Mouse (Mus musculus): ENCODE measurements around the gene Sde2. TPM values are rescaled to one million over a fixed set of nuclear protein-coding genes. Genes with fewer than 3 reads are reported as not detected.
"Not testable (repeated sequence)": the region's sequence is repeated elsewhere in the genome, so short reads cannot be mapped to it uniquely, and the experiment has no call there.

Gene Sde2
- polyA plus RNA-seq, 1 experiment: 18.4 TPM

- DNase-seq: no peak
- no peaks in the 10 kb centered on the region for H3K36me3 ChIP-seq (ENCODE audit: control insufficient read depth, insufficient read depth, low read length)
- peaks cover 13% of the 10 kb centered on the region for H3K4me1 ChIP-seq (replicated peaks; ENCODE audit: control insufficient read depth, insufficient read depth, low read length)
- TF ChIP-seq CTCF (IDR thresholded peaks at IDR 0.05; ENCODE audit: borderline replicate concordance, control insufficient read depth, extremely low read depth, insufficient read depth, low read length, poor library complexity) (no peak), POLR2A (IDR thresholded peaks at IDR 0.05; ENCODE audit: control insufficient read depth, extremely low read depth, insufficient read depth, low read length, poor library complexity) (no peak)
- WGBS: 91% methylated on average over 14 of the region's 14 CpGs
- no peaks in the 10 kb centered on the region for H3K27me3 ChIP-seq (ENCODE audit: control insufficient read depth, insufficient read depth, low read length)
- H3K4me3 ChIP-seq (ENCODE audit: control insufficient read depth, insufficient read depth, low read length): no peak overlapping the region
- H3K27ac ChIP-seq (ENCODE audit: control insufficient read depth, insufficient read depth, low read length): no peak overlapping the region
These were observed 20.2 kb upstream of the Sde2 start for GRCm38 (mm10) chr1:180830588-180831346.

DNA sequence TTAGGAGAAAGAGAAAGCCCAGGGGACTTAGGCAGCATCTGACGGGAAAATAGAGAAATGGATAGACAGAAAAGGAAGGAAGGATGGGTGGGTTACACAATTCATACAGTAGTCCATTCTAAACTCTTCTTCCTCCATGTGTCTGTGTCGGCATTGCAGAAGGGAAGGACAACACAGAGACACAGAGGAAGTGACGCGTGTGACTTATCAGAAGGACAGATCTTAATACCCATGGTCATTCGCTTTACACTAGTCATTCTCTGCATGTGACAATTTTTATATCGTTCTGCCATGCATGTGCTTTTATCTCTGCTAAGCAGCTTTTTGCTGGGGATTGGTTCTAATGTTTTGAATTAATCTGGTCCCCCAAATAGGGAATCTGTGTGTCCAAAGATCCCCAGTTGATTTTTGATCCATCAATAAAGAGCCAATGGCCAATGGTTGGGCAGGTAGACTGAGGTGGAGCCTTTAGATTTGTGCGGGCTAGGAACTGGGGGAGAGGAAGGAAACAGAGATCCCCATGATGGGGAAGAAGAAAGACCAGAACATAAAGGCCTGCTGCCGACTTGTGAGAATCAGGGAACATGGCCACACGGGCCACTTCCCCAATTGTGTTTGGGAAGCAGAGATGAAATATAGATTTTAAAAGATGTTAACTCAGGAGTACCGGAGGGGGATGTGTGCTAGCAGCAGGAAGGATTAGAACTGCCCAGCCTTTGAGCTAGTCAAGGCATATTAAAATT is 15.5 kb upstream of the Sde2 start:
- TF ChIP-seq POLR2A (IDR thresholded peaks at IDR 0.05; ENCODE audit: control insufficient read depth, extremely low read depth, insufficient read depth, low read length, poor library complexity) (no peak), CTCF (IDR thresholded peaks at IDR 0.05; ENCODE audit: borderline replicate concordance, control insufficient read depth, extremely low read depth, insufficient read depth, low read length, poor library complexity) (no peak)
- Histone ChIP-seq H3K4me1 (replicated peaks; ENCODE audit: control insufficient read depth, insufficient read depth, low read length) (0 out of 2 replicates have a peak, but pooled peaks cover 5% of the 10 kb centered on the region), H3K27me3 (ENCODE audit: control insufficient read depth, insufficient read depth, low read length) (no peaks in the 10 kb centered on the region), H3K27ac (ENCODE audit: control insufficient read depth, insufficient read depth, low read length) (no peak overlapping the region), H3K4me3 (ENCODE audit: control insufficient read depth, insufficient read depth, low read length) (no peak overlapping the region), H3K36me3 (ENCODE audit: control insufficient read depth, insufficient read depth, low read length) (no peaks in the 10 kb centered on the region)
- DNase-seq: no peak
- 42% methylated on average over 10 of the region's 10 CpGs for WGBS

DNA sequence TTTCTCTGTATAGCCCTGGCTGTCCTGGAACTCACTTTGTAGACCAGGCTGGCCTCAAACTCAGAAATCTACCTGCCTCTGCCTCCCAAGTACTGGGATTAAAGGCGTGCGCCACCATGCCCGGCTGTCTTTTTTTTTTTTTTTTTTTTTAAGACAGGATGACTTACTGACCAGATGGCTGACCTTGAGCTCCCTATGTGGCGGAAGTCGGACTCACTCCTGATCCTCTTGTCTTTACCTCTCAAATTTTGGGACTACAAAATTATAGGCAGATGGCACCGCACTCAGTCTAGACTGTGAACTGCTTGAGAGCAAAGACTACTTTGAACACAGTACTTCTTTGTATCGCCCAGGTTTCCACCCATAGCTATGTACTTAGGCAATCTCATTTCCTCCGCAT is 14.5 kb upstream of the Sde2 start:
- H3K4me3 ChIP-seq (ENCODE audit: control insufficient read depth, insufficient read depth, low read length); H3K36me3 ChIP-seq (ENCODE audit: control insufficient read depth, insufficient read depth, low read length); H3K4me1 ChIP-seq (replicated peaks; ENCODE audit: control insufficient read depth, insufficient read depth, low read length); DNase-seq; H3K27me3 ChIP-seq (ENCODE audit: control insufficient read depth, insufficient read depth, low read length); H3K27ac ChIP-seq (ENCODE audit: control insufficient read depth, insufficient read depth, low read length): not testable (repeated sequence)
- 96% methylated on average over 8 of the region's 8 CpGs for WGBS

- Histone ChIP-seq H3K36me3 (ENCODE audit: control insufficient read depth, insufficient read depth, low read length) (no peaks in the 10 kb centered on the region), H3K4me3 (ENCODE audit: control insufficient read depth, insufficient read depth, low read length) (no peak overlapping the region), H3K4me1 (replicated peaks; ENCODE audit: control insufficient read depth, insufficient read depth, low read length) (no peaks in the 10 kb centered on the region), H3K27ac (ENCODE audit: control insufficient read depth, insufficient read depth, low read length) (no peak overlapping the region), H3K27me3 (ENCODE audit: control insufficient read depth, insufficient read depth, low read length) (no peaks in the 10 kb centered on the region)
- TF ChIP-seq POLR2A (IDR thresholded peaks at IDR 0.05; ENCODE audit: control insufficient read depth, extremely low read depth, insufficient read depth, low read length, poor library complexity) (no peak), CTCF (IDR thresholded peaks at IDR 0.05; ENCODE audit: borderline replicate concordance, control insufficient read depth, extremely low read depth, insufficient read depth, low read length, poor library complexity) (no peak)
- WGBS: 94% methylated on average over 5 of the region's 5 CpGs
- DNase-seq: no peak
These were observed 13.7 kb upstream of the Sde2 start for GRCm38 (mm10) chr1:180837186-180837585.

GRCm38 (mm10) chr1:180838014-180838413 is 12.9 kb upstream of the Sde2 start:
- no peak for DNase-seq
- Histone ChIP-seq H3K27ac (ENCODE audit: control insufficient read depth, insufficient read depth, low read length) (no peak overlapping the region), H3K4me3 (ENCODE audit: control insufficient read depth, insufficient read depth, low read length) (no peak overlapping the region), H3K27me3 (ENCODE audit: control insufficient read depth, insufficient read depth, low read length) (no peaks in the 10 kb centered on the region), H3K36me3 (ENCODE audit: control insufficient read depth, insufficient read depth, low read length) (no peaks in the 10 kb centered on the region), H3K4me1 (replicated peaks; ENCODE audit: control insufficient read depth, insufficient read depth, low read length) (no peaks in the 10 kb centered on the region)
- 89% methylated on average over 6 of the region's 6 CpGs for WGBS
- TF ChIP-seq POLR2A (IDR thresholded peaks at IDR 0.05; ENCODE audit: control insufficient read depth, extremely low read depth, insufficient read depth, low read length, poor library complexity): no peak
- no peak for TF ChIP-seq CTCF (IDR thresholded peaks at IDR 0.05; ENCODE audit: borderline replicate concordance, control insufficient read depth, extremely low read depth, insufficient read depth, low read length, poor library complexity)

- WGBS: 94% methylated on average over 8 of the region's 8 CpGs
- DNase-seq: no peak
- Histone ChIP-seq H3K4me3 (ENCODE audit: control insufficient read depth, insufficient read depth, low read length) (no peak overlapping the region), H3K4me1 (replicated peaks; ENCODE audit: control insufficient read depth, insufficient read depth, low read length) (no peaks in the 10 kb centered on the region), H3K36me3 (ENCODE audit: control insufficient read depth, insufficient read depth, low read length) (no peaks in the 10 kb centered on the region), H3K27me3 (ENCODE audit: control insufficient read depth, insufficient read depth, low read length) (no peaks in the 10 kb centered on the region), H3K27ac (ENCODE audit: control insufficient read depth, insufficient read depth, low read length) (no peak overlapping the region)
- TF ChIP-seq POLR2A (IDR thresholded peaks at IDR 0.05; ENCODE audit: control insufficient read depth, extremely low read depth, insufficient read depth, low read length, poor library complexity) (no peak), CTCF (IDR thresholded peaks at IDR 0.05; ENCODE audit: borderline replicate concordance, control insufficient read depth, extremely low read depth, insufficient read depth, low read length, poor library complexity) (no peak)
These were observed 11.6 kb upstream of the Sde2 start for GRCm38 (mm10) chr1:180839201-180839910.
